Mouse (Mus musculus): ENCODE results near the gene Clec2d.
"Not testable (repeated sequence)": the region's sequence is repeated elsewhere in the genome, so short reads cannot be mapped to it uniquely, and the experiment has no call there.

Gene Clec2d

GRCm38 (mm10) chr6:129186457-129187199 lies 6.2 kb downstream of the Clec2d start:
- DNase-seq (ENCODE audit: extremely low spot score, low read depth, low spot score) = no peak

- no peak for DNase-seq (ENCODE audit: extremely low spot score, low read depth, low spot score)
Measured at GRCm38 (mm10) chr6:129187200-129187651, 6.8 kb downstream of the Clec2d start.

- DNase-seq (ENCODE audit: extremely low spot score, low read depth, low spot score) = not testable (repeated sequence)
Measured at GRCm38 (mm10) chr6:129187816-129188215, 7.4 kb downstream of the Clec2d start.

- no peak for DNase-seq (ENCODE audit: extremely low spot score, low read depth, low spot score)
Measured at GRCm38 (mm10) chr6:129193431-129193830, 13.0 kb downstream of the Clec2d start.

GRCm38 (mm10) chr6:129200066-129200465 lies 19.7 kb downstream of the Clec2d start:
- DNase-seq (ENCODE audit: extremely low spot score, low read depth, low spot score) = not testable (repeated sequence)

GRCm38 (mm10) chr6:129202306-129202705 lies 21.9 kb downstream of the Clec2d start:
- no peak for DNase-seq (ENCODE audit: extremely low spot score, low read depth, low spot score)

GRCm38 (mm10) chr6:129204342-129204741 lies 23.9 kb downstream of the Clec2d start:
- no peak for DNase-seq (ENCODE audit: extremely low spot score, low read depth, low spot score)

GRCm38 (mm10) chr6:129204838-129205237 lies 24.4 kb downstream of the Clec2d start:
- DNase-seq (ENCODE audit: extremely low spot score, low read depth, low spot score) = no peak

GRCm38 (mm10) chr6:129208891-129209519 lies 28.6 kb downstream of the Clec2d start:
- no peak for DNase-seq (ENCODE audit: extremely low spot score, low read depth, low spot score)

- DNase-seq (ENCODE audit: extremely low spot score, low read depth, low spot score) = no peak
Measured at GRCm38 (mm10) chr6:129209785-129210446, 29.5 kb downstream of the Clec2d start.

GRCm38 (mm10) chr6:129210447-129210790 lies 30.0 kb downstream of the Clec2d start:
- DNase-seq (ENCODE audit: extremely low spot score, low read depth, low spot score) = no peak

GRCm38 (mm10) chr6:129212421-129213195 lies 32.2 kb downstream of the Clec2d start:
- DNase-seq (ENCODE audit: extremely low spot score, low read depth, low spot score) = no peak

GRCm38 (mm10) chr6:129213497-129213896 lies 33.1 kb downstream of the Clec2d start:
- DNase-seq (ENCODE audit: extremely low spot score, low read depth, low spot score) = no peak

GRCm38 (mm10) chr6:129214263-129214662 lies 33.8 kb downstream of the Clec2d start:
- DNase-seq (ENCODE audit: extremely low spot score, low read depth, low spot score) = no peak

GRCm38 (mm10) chr6:129215053-129215452 lies 34.6 kb downstream of the Clec2d start:
- no peak for DNase-seq (ENCODE audit: extremely low spot score, low read depth, low spot score)

GRCm38 (mm10) chr6:129215886-129216637 lies 35.6 kb downstream of the Clec2d start:
- no peak for DNase-seq (ENCODE audit: extremely low spot score, low read depth, low spot score)

GRCm38 (mm10) chr6:129216721-129217230 lies 36.4 kb downstream of the Clec2d start:
- no peak for DNase-seq (ENCODE audit: extremely low spot score, low read depth, low spot score)

- DNase-seq (ENCODE audit: extremely low spot score, low read depth, low spot score) = no peak
Measured at GRCm38 (mm10) chr6:129218191-129218696, 37.8 kb downstream of the Clec2d start.

GRCm38 (mm10) chr6:129219897-129220517 lies 39.6 kb downstream of the Clec2d start:
- DNase-seq (ENCODE audit: extremely low spot score, low read depth, low spot score) = no peak

- DNase-seq (ENCODE audit: extremely low spot score, low read depth, low spot score) = no peak
Measured at GRCm38 (mm10) chr6:129221053-129221452, 40.6 kb downstream of the Clec2d start.
